Mouse (Mus musculus) lung, postnatal 0 days (tissue): ENCODE results near the gene Gm49486. TPM values are rescaled to one million over a fixed set of nuclear protein-coding genes. Genes with fewer than 3 reads are reported as not detected.
A peak's percentile ranks its signal among the peaks of the same experiment; 100 is the strongest.

Source experiments
- ATAC-seq: fragments of 200-750 bp; cut with Nextera tagmentation; 2 replicates; pipeline ENCODE4 v1.8.0; 2017; ENCODE audit warnings: moderate library complexity
- DNase-seq: peaks from one replicate; pipeline ENCODE4 v3.0.0-alpha.2; 2016; ENCODE audit warnings: low spot score
- H3K27ac ChIP-seq: fragments of 300-500 bp; sonication (generic); 2 replicates; pipeline ENCODE4 v1.5.1; 2014; ENCODE audit warnings: antibody characterized with exemption, mild to moderate bottlenecking, low read length, mixed read lengths
- H3K27me3 ChIP-seq: fragments of 300-500 bp; sonication (generic); replicated peaks from 2 replicates; pipeline ENCODE4 v1.6.1; 2014; ENCODE audit warnings: low read length, mixed read lengths; ENCODE audit not compliant: insufficient read depth
- H3K36me3 ChIP-seq: fragments of 300-500 bp; sonication (generic); 2 replicates; pipeline ENCODE4 v1.6.1; 2014; ENCODE audit warnings: low read length, mixed read lengths; ENCODE audit not compliant: insufficient read depth
- H3K4me1 ChIP-seq: fragments of 300-500 bp; sonication (generic); 2 replicates; pipeline ENCODE4 v1.6.1; 2014; ENCODE audit warnings: antibody characterized with exemption, low read depth, low read length, mixed read lengths; ENCODE audit not compliant: insufficient read depth
- H3K4me2 ChIP-seq: fragments of 300-500 bp; sonication (generic); replicated peaks from 2 replicates; pipeline ENCODE4 v1.6.1; 2014; ENCODE audit warnings: low read depth, mild to moderate bottlenecking, low read length, moderate library complexity, mixed read lengths
- H3K4me3 ChIP-seq: fragments of 300-500 bp; sonication (generic); 2 replicates; pipeline ENCODE4 v1.5.1; 2014; ENCODE audit warnings: low read depth, low read length
- H3K9ac ChIP-seq: fragments of 300-500 bp; sonication (generic); replicated peaks from 2 replicates; pipeline ENCODE4 v1.6.1; 2014; ENCODE audit warnings: low read depth, mild to moderate bottlenecking
- H3K9me3 ChIP-seq: fragments of 300-500 bp; sonication (generic); 2 replicates; pipeline ENCODE4 v1.6.1; 2016; ENCODE audit warnings: low read length, mixed read lengths
- CTCF ChIP-seq: IDR thresholded peaks from 2 replicates; pipeline ENCODE4 v1.5.1; 2016; ENCODE audit warnings: antibody characterized with exemption, mild to moderate bottlenecking
- EP300 ChIP-seq: IDR thresholded peaks from 2 replicates; pipeline ENCODE4 v1.6.1; 2016; ENCODE audit warnings: antibody characterized with exemption, mild to moderate bottlenecking, control low read depth
- WGBS: fragments of 180-500 bp; shearing (Covaris S2); extraction: QIAGEN DNeasy Blood & Tissue Kit; methylation state at CpG from one replicate; pipeline ENCODE4 v1.1.7; 2014; 5-methylcytosine and 5-hydroxymethylcytosine counted together
- polyA plus RNA-seq: library from polyadenylated mRNA; unstranded; fragments of >200 nt; fragmentation: Nextera tagmentation; extraction: Ambion mirVana; gene quantifications from 2 replicates; pipeline ENCODE4 v1.2.1, GENCODE M21; 2015

The Gm49486 gene
- polyA plus RNA-seq, 1 experiment from 2014 or later, result 0.16 TPM

DNA sequence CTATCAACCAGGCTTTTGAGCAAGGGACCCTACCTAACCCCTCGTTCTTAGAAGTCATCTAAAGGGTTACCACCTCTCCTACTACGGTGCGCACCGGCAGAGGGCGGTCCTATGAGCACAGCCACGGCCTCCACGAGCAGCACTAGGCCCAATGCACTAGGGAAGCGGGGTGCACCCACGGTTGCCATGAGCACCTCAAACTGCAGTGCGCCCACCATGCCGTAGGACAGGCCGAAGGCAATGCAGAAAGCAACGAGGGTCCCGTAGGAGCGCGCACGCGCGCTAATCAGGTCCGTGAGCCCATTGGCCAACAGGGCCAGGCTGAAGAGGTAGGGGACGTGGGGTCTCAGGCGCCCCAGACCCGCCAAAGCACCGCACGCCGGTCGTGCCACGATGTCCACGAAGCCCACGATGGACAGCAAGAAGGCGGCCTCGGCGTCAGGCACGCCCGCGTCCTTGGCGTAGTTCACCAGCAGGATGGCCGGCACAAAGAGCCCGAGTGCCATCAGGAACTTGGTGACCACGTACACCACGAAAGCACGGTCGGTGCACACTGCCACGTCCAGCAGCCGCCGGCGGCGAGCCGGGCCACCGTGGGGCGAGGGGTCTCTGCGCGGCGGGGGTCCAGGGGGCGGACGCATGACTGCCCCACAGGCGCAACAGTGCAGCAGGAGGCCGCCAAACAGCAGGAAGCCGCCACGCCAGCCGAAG, 22.7 kb downstream of the Gm49486 start:
- Histone ChIP-seq H3K4me2 (peak overlapping the region; percentile 58), H3K9ac (no peak overlapping the region), H3K27ac (no peak overlapping the region), H3K27me3 (0 out of 2 replicates have a peak, but pooled peaks cover 16% of the 10 kb centered on the region), H3K4me1 (peaks cover 10% of the 10 kb centered on the region; the same call in 1 of the 2 replicates), H3K36me3 (no peaks in the 10 kb centered on the region), H3K9me3 (no peaks in the 10 kb centered on the region), H3K4me3 (peak overlapping the region; percentile 21)
- WGBS, result 7% methylated on average over 60 of the region's 61 CpGs
- no peak for DNase-seq
- TF ChIP-seq CTCF, result peak; percentile 44
- no peak for TF ChIP-seq EP300
- peak; percentile 32 for ATAC-seq

DNA sequence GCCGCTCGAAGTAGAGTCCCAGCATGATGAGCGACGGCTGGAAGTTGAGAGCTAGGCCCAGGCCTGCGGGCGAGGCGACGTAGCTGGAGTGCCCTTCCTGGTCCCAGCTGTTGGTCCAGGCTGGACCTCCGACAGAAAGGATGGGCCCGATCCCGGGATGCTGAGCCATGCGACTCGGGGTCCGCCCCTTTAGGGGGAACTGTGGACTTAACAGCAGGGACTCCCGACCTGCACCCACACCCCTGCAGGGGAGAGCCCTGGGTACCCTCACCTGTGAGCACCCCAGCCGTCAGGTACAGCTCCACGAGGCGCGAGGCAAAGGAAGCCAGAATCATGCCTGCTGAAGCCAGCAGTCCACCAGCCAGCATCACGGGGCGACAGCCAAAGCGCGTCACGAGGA, 23.4 kb downstream of the Gm49486 start:
- Histone ChIP-seq H3K4me1 (peaks cover 10% of the 10 kb centered on the region; the same call in 1 of the 2 replicates), H3K9ac (no peak overlapping the region), H3K27ac (no peak overlapping the region), H3K9me3 (no peaks in the 10 kb centered on the region), H3K27me3 (0 out of 2 replicates have a peak, but pooled peaks cover 16% of the 10 kb centered on the region), H3K4me3 (peak overlapping the region; percentile 21; the same call in 1 of the 2 replicates), H3K4me2 (peak overlapping the region; percentile 58), H3K36me3 (no peaks in the 10 kb centered on the region)
- 36% methylated on average over 22 of the region's 24 CpGs for WGBS
- TF ChIP-seq CTCF (no peak), EP300 (no peak)
- no peak for DNase-seq
- no peak for ATAC-seq

DNA sequence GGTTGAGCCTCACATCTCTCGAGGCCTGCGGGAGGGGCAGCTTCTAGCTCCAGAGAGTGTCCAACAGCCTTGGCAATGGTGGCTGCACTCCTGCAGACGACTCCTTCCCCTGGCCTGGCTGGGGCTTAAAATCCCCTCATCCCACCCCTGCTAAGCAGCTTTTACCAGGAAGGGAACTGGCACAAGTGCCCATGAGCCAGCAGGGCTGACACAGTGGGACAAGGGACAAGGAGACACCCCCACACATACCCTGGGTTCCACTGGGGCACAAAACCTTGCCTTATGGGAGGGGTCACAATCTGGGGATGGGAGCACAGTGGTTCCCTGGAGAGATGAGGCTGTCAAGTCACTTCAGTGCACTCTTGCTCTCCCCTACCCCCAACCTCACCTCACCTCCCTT, 25.5 kb downstream of the Gm49486 start, which contains the start of gene Slc16a8:
Gene Slc16a8 (minus strand): TSS at position 101 of the 400 bp plus-strand sequence.
- ATAC-seq, result no peak
- no peak for TF ChIP-seq EP300
- no peak for DNase-seq
- 35% methylated on average over 3 of the region's 3 CpGs for WGBS
- Histone ChIP-seq H3K4me2 (no peak within 1 kb of the TSS), H3K9me3 (no peaks in the 10 kb centered on the region), H3K4me3 (no peak within 1 kb of the TSS), H3K4me1 (peaks cover 10% of the 10 kb centered on the region; the same call in 1 of the 2 replicates), H3K27ac (no peak within 1 kb of the TSS), H3K27me3 (0 out of 2 replicates have a peak, but pooled peaks cover 18% of the 10 kb centered on the region), H3K9ac (no peak within 1 kb of the TSS), H3K36me3 (no peaks in the 10 kb centered on the region)

DNA sequence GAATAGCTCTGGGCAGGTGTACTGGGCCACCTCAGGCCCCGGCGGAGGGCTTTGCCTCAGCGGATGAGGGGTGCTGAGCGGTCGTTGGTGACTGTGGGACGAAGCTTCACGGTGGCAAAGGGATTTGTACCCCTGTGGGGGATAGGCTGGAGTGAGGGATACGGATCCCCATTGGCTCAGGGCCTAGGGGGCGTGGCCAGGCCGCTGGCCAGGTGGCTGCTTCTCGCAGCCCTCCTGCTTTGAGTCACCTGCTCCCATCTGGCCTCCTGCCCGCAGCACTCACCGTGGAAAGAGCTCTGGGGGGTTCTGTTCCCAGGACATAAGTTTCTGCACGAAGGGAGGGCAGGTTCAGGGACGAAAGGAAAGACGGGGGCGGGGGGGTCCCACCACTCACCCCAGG, 29.3 kb downstream of the Gm49486 start:
- WGBS, result 26% methylated on average over 16 of the region's 17 CpGs
- TF ChIP-seq CTCF (no peak), EP300 (no peak)
- H3K36me3 ChIP-seq, result no peaks in the 10 kb centered on the region
- ATAC-seq, result no peak
- no peak overlapping the region for H3K4me3 ChIP-seq
- no peak overlapping the region for H3K9ac ChIP-seq
- H3K4me2 ChIP-seq, result no peak overlapping the region
- peaks cover 29% of the 10 kb centered on the region for H3K27me3 ChIP-seq
- DNase-seq, result no peak
- peaks cover 4% of the 10 kb centered on the region; the same call in 1 of the 2 replicates for H3K4me1 ChIP-seq
- no peak overlapping the region for H3K27ac ChIP-seq
- H3K9me3 ChIP-seq, result no peaks in the 10 kb centered on the region

DNA sequence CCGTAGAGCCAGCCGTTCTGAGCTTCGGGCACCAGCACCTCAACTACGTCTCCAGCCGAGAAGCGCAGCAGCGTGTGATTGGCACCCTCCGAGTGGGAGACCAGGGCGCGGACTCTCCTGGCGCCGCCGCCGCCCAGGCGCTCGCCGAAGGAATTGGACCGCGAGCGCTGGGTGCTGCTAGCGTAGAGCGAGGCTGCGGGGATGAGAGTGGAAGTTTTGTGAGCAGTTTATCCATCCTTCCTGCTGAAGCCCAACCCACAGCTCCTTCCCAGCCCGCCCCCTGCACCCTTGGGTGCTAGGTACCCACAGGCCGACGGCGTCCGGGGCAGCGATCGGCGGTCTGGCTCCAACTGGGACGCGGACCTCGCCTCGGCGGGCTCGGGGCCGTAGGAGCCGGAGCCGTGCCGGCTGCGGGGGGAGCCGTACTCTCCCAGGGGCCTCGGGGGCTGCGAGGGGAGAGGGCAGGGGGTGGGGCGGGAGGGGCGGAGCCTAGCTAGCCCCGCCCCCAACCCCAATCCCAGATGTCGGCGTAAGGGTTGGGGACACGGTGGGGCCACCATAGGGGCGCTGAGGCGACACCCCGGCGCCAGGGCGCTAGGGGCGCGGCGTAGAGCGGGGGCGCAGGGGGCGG, 32.0 kb downstream of the Gm49486 start:
- TF ChIP-seq CTCF, result no peak
- H3K4me2 ChIP-seq, result peak overlapping the region; percentile 91
- peak; percentile 70 for ATAC-seq
- H3K27me3 ChIP-seq, result peaks cover 30% of the 10 kb centered on the region
- H3K27ac ChIP-seq, result no peak overlapping the region
- WGBS, result 1% methylated on average over 30 of the region's 62 CpGs
- peaks cover 4% of the 10 kb centered on the region; the same call in 1 of the 2 replicates for H3K4me1 ChIP-seq
- H3K4me3 ChIP-seq, result peak overlapping the region; percentile 38
- DNase-seq, result peak; percentile 49
- no peaks in the 10 kb centered on the region for H3K36me3 ChIP-seq
- no peaks in the 10 kb centered on the region for H3K9me3 ChIP-seq
- H3K9ac ChIP-seq, result peak overlapping the region; percentile 8; the same call in 1 of the 2 replicates

DNA sequence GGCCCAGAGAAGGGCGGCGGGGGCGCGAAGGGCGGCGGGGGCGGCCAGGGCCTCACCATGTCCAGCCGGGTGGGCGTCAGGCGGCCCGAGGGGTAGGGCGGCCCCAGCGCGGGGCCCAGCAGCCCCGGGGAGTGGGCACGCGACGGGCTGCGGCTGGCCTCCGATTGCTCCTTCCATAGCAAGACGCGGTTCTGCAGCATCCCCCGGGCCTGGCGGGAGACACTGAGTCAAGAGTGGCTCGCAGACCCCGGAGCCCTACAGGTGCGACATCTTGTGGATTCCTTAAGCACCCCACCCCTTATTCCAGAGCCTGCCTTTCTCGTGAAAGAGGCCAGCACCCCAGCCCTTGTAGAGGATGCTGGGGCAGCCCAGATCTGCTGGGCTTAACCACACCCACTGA, 32.6 kb downstream of the Gm49486 start:
- peaks cover 4% of the 10 kb centered on the region; the same call in 1 of the 2 replicates for H3K4me1 ChIP-seq
- H3K36me3 ChIP-seq, result no peaks in the 10 kb centered on the region
- peaks cover 30% of the 10 kb centered on the region for H3K27me3 ChIP-seq
- WGBS, result 0% methylated on average over 15 of the region's 28 CpGs
- peak overlapping the region; percentile 91 for H3K4me2 ChIP-seq
- H3K4me3 ChIP-seq, result peak overlapping the region; percentile 38
- DNase-seq (no peak), ATAC-seq (peak; percentile 29; the same call in 1 of the 2 replicates)
- H3K27ac ChIP-seq, result no peak overlapping the region
- no peak for TF ChIP-seq EP300
- no peak for TF ChIP-seq CTCF
- peak overlapping the region; percentile 8; the same call in 1 of the 2 replicates for H3K9ac ChIP-seq
- no peaks in the 10 kb centered on the region for H3K9me3 ChIP-seq
